Mouse (Mus musculus) heart, postnatal 0 days (tissue): ENCODE data around the gene Rbmy.
"Not testable (repeated sequence)": the region's sequence is repeated elsewhere in the genome, so short reads cannot be mapped to it uniquely, and the experiment has no call there.

Experiments used
- CTCF ChIP-seq: IDR thresholded peaks from 2 replicates; pipeline ENCODE4 v1.5.1; 2016; ENCODE audit warnings: antibody characterized with exemption, control low read depth, low read depth
- EP300 ChIP-seq: IDR thresholded peaks from 2 replicates; pipeline ENCODE4 v1.6.1; 2016; ENCODE audit warnings: antibody characterized with exemption, low read depth

DNA sequence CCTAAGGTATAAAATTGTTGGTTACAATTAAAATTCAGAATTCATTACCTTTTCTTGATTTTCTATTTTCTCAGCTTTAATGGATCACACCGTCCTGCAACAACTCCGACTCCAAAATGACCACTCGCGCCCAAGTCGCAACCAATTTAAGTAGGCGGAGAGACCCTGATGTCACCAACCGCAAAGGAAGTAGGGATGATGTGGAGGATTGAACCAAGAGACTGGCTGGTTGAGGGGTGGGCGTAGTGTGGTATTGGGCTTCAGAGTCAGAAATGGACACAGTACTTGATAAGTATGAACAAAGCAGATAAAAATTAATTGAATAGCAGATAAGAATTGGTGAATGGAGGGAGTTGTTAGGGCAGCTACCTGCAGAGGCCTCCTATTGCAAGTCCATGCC lies 34.4 kb upstream of the Rbmy start, which contains the start of gene Gm4064:
- not testable (repeated sequence) for TF ChIP-seq EP300, CTCF
